Mouse (Mus musculus) MEL-GATA-1-ER (cell line): ENCODE measurements around the gene Il13ra2.
"Not testable (repeated sequence)": the region's sequence is repeated elsewhere in the genome, so short reads cannot be mapped to it uniquely, and the experiment has no call there.

Experiments
- DNase-seq: peaks from one replicate; pipeline ENCODE4 v3.0.0-alpha.2; 2012; ENCODE audit warnings: low read depth; ENCODE audit errors: extremely low read depth

Il13ra2 gene

DNA sequence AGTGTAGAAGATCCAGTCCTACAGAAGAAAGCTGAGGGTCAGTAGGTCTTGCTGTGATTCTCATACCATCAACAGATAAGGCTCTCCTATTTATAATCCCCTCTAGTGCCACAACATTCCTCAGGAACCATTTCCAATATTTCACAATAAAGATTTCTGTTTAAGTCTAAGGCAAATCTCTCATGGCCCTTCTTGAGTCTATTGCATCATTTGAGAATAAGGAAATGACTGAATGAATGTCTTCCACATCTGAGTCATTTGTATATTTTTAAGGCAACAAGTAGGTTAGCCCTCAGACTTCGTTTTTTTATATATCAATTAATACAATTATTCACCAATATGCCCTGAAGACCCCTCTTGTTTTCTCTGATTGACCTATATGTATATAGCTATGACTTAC lies at the start of gene Il13ra2:
TSS of gene Il13ra2 (minus strand) at position 64 of the 400 bp plus-strand sequence.
- no peak for DNase-seq

DNA sequence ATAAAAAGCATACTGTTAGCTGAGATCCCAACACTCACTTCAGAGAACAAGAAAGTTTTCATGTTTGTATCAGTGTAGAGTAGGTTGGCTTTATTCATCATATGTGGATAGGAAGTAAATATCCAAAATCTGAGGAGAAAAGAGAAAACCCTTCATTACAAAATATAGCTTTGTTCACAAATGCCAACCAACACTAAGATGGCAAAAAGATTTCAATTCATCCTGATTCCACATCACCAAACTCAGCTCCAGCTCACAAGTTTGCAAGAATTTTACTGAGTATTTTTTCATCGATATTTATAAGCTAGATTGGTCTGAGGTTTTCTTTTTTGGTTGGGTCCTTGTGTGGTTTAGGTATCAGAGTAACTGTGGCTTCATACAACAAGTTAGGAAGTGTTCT lies 24.6 kb upstream of the Il13ra2 start, which contains the start of gene Vmn1r239-ps:
TSS of gene Vmn1r239-ps (minus strand) at position 101 of the 400 bp plus-strand sequence.
- not testable (repeated sequence) for DNase-seq

DNA sequence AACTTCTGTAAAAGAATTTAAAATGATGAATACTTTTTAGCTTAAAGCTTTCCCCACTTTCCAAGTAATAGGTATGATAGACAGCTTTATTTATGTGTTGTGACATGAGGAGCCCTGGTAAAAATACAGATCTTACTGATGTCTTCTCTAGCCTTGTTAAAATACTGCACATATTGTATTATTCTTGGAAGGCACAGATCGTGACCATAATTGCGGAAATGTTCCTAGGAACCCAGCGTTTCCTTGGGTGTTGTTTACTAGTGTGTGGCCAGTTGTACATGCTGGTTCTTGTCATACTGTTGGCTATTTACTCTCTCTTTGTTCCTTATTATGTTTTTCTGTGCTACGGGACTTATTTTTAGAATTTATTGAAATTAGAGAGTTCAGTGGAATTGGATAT lies 14.4 kb upstream of the Il13ra2 start:
- no peak for DNase-seq

GRCm38 (mm10) chrX:147435400-147435799 lies 6.4 kb upstream of the Il13ra2 start:
- no peak for DNase-seq

DNA sequence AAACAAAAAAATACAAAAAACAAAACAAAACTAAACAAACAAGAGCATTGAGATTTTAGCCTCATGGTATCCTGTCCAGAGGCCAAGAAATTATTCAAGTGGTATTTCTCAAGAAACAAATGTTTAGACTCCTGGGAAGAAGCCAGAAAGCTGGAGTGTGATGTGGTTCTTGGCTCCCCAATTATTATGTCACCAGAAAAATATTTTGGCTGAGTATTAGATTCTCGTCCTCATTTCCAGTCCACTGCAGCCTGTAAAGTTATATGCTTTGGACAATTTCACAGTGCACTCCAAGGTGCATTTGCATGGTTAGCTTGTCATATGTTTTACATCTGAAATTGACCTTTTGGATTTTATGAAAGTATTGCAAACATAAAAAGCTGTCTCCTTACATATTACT lies 761 bp upstream of the Il13ra2 start:
- no peak for DNase-seq

DNA sequence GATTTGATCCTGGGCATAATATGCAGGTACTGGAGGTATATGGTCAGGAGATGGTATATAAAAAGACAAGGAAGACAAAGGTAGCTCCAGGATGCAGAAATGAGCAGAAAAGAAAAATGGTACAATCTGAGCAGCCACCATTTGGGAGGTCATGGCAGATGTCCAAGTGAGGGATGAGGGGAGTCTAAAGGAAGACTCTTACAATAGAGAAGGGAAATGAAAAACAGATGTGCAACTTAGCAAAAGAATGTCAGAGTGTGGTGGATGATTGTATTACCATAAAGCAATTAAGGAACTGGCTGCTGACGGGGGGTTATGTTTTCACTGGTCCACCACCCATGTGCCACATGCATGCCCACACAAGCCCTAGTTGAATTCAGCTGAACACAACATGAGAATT lies 35.5 kb downstream of the Il13ra2 start:
- no peak for DNase-seq

DNA sequence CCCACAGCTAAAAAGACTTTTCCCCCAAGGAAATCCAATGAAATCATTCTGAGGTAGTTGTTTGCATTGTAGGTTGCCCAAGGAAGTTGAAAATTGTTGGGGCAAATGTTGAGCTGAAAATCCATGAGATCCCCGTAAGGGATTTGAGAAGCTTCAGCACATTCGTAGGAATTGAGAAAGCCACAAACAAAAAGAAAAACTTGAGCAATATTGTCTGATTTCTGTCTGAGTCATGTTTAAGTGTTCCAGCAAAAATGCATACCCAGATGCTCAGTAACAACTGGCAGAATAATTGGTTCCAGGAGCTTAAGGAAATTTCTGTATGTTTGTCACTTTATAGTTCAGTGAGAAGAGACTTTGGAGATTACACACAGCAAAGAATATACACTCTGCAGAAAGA lies 79.8 kb downstream of the Il13ra2 start:
- DNase-seq, result no peak
